Mouse (Mus musculus): ENCODE results near the gene Relb. TPM values are rescaled to one million over a fixed set of nuclear protein-coding genes. Genes with fewer than 3 reads are reported as not detected.

Relb gene
- total RNA-seq, 1 experiment from 2014 or later, result 3.1 TPM

DNA sequence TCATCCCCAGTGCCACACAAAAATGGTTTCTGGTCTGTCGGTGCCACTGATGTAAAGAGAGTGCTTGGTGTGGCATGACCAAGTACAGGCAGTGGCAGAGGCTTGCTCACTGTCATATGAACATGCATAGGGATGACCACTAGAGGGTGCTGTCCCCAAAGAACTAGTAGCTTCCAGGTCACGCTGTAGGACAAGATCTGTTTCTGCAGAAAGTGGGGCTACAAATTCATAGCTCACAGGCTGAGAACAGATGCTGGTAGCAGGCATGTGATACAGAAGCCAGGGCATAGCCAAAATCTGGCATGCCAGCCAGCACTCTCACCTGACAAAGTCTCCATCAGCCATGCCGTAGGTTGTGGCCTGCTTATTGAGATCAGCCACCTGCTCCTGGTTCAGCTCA is 39.3 kb downstream of the Relb start:
- peak; percentile 82 for ATAC-seq (replicated peaks; ENCODE audit: low read depth, poor library complexity, severe bottlenecking)

DNA sequence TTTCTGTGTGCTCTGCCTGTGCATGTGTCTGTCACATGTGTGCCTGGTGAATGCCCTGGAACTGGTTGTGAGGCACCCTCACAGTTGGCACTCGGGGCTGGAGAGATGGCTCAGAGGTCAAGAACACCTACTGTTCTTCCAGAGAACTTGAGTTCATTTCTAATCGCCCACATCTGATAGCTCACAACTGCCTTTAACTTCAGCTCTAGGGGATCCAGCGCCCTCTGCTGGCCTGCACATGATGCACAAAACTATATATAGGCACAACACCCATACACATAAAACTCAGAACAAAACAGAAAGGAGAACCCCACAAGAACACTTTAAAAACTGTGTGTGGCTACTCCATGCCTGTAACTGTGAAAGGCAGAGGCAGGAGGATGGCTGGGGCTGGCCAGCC is 40.0 kb downstream of the Relb start:
- ATAC-seq (replicated peaks; ENCODE audit: low read depth, poor library complexity, severe bottlenecking), result peak; percentile 35; the same call in 1 of the 2 replicates

DNA sequence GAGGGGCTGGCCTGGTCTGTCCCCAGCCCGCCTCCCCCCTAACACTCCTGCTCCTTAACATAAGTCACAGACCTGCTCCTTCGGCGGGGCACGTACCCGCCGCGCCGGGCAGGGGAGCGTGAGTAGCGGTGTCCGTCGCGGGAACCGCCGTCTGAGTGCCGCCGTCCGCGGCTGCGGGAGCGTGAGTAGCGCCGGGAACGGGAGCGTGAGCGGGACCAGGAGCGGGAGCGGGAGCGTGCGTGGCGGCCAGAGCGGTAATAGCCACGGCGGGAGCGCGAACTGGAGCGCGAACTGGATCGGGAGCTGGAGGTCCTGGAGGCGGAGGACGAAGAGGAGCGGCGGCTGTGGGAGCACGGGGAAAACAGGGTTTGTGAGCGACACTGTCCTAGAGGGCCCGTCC is 43.0 kb downstream of the Relb start:
- ATAC-seq (replicated peaks; ENCODE audit: low read depth, poor library complexity, severe bottlenecking), result no peak

DNA sequence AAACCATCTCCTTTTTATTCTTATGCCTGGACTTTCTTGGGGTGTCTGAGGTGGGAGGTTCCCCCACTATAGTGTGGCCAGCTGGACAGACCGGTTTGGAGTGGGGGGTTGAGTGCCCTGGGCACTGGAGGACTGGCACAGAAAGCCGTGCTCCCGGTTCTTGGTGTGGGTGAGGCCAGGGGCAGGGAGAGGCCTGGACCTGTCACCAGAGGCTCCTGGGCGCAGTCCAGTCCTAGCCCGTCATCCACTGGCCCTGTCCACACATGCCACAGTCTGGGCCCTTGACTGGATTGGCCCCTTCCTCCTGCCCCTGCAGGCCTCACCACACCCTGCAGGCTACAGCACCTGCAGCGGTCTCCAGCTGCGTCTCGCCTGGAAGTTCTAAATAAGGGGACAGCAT is 48.6 kb downstream of the Relb start:
- no peak for ATAC-seq (replicated peaks; ENCODE audit: low read depth, poor library complexity, severe bottlenecking)

DNA sequence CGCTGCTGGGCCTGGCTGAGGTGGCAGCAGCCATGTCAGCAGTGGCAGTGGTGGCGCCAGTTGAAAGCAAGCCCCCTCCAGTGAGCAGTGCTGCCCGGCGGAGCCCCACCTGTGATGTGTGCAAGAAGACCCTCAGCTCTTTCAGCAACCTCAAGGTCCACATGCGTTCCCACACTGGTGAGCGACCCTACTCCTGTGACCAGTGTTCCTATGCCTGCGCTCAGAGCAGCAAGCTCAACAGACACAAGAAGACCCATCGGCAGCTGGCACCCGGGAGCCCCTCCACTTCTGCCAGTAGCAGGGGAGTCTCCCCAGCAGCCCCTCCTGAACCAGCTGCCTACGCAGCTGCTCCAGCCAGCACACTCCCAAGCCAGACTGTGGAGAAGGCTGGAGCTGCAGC is 49.5 kb downstream of the Relb start:
- no peak for ATAC-seq (replicated peaks; ENCODE audit: low read depth, poor library complexity, severe bottlenecking)

DNA sequence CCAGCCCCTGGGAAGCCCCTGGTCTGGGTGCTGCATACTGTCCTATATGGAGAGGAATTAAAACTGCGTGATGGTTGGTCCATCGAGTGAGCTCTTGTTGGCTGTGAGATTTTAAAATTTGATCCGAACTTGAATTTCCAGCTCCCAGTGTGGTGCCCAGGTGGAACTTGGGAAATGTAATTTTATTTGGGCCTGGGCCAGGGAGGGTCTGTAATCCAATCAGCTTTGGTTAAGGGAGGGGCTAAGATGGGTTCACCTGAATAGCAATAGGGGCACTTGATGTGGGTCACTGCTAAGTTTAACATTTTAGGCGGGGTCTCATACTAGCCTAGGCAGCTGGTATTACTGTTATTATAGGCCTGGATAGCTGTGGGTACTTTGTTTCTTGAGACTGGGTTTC is 50.8 kb downstream of the Relb start:
- no peak for ATAC-seq (replicated peaks; ENCODE audit: low read depth, poor library complexity, severe bottlenecking)

DNA sequence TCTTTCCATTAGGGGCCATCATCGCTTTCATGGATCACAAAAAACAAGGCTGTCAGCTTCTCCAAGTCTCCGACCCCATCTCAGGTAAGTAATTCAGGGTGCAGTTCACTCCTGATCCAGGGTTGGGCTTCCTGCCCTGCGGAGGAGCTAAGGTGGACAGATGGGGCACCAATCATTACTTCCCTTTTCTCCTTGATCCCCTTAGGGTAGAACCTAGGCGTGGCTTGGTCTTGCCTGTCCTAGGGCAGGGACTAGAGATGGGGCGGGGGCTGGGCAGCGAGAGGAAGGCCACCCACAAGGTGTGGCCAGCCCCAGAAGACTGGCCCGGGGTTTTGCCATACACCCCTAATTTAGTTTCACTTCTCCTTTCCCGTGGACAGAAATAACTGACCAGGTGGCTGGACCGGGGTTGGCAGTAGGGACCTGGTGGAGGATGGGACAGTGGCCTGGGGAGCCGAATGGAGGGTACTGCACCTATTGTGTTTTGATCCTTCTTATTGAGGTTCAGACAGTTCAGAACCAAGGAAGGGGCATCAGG is 51.3 kb downstream of the Relb start:
- peak; percentile 79 for ATAC-seq (replicated peaks; ENCODE audit: low read depth, poor library complexity, severe bottlenecking)

DNA sequence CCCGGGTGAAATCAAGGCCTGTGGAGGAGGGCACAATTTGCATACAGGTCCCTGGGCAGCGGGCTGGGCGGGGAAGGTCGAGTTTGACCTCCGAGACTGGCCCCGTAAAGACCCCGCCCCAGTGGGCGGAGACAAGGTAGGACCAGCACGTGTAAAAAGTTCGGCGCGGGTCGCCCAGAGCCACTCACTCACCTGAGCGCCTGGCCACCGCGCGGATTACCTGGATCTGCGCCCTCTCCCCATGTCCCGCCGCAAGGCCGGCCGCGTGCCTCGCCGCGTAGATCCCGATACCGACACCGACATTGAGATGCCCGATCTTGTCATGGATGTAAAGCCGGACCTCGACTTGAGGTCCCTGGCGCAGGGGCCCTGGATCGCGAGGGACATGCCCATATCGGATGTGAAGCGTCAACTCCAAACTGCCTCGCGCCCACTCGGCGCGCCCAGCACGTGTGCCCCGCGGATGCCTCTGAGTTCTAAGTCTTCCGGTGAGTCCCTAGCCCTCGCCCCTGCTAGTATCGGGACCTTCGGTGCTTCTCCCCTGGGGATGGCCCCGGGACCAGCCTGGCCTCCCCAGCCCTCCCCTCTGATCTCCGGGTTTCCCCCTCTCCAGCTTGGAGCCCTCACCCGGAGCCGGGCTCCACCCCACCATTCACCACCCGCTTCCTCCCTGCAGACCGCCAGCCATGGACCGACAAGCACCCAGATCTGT is 51.9 kb downstream of the Relb start, which contains the start of the genes Zfp296 and Gemin7:
Zfp296 (plus strand) TSS at position 147 of the 712 bp plus-strand sequence.
Gemin7 (minus strand) TSS at position 455 of the 712 bp plus-strand sequence.
- ATAC-seq (replicated peaks; ENCODE audit: low read depth, poor library complexity, severe bottlenecking), result peak; percentile 45

DNA sequence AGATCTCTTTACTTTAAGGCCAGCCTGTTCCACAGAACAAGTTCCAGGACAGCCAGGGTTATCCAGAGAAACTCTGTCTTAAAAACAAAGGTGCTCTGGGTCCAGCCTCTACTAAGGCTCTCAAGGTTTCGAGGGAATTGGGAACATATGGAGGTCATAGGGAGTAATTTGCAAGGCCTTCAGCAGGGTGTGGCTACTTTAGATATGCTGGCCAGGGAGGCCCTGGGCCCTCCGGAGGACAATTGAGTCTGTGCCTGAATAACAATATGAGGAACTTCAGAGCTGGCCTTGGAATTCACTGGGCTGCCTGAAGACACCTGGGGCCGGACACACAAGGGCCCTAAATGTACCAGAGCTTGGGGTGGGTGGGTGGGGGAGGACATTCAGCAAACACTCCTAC is 53.7 kb downstream of the Relb start:
- ATAC-seq (replicated peaks; ENCODE audit: low read depth, poor library complexity, severe bottlenecking), result no peak

DNA sequence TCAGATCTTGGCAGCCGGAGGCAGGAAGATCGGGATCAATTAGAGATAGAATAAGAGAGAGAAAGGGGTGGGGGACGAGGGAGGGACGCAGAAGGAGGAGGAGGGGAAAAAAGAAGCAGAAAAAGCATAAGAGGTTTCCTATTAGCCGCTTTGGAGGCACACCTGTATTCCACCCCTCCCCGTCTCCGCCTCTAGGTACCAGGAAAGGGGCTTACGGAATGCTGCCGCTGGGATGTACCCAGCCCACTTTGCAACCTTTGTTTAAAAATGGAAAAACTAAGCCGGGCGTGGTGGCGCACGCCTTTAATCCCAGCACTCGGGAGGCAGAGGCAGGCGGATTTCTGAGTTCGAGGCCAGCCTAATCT is 55.5 kb downstream of the Relb start:
- ATAC-seq (replicated peaks; ENCODE audit: low read depth, poor library complexity, severe bottlenecking), result no peak

DNA sequence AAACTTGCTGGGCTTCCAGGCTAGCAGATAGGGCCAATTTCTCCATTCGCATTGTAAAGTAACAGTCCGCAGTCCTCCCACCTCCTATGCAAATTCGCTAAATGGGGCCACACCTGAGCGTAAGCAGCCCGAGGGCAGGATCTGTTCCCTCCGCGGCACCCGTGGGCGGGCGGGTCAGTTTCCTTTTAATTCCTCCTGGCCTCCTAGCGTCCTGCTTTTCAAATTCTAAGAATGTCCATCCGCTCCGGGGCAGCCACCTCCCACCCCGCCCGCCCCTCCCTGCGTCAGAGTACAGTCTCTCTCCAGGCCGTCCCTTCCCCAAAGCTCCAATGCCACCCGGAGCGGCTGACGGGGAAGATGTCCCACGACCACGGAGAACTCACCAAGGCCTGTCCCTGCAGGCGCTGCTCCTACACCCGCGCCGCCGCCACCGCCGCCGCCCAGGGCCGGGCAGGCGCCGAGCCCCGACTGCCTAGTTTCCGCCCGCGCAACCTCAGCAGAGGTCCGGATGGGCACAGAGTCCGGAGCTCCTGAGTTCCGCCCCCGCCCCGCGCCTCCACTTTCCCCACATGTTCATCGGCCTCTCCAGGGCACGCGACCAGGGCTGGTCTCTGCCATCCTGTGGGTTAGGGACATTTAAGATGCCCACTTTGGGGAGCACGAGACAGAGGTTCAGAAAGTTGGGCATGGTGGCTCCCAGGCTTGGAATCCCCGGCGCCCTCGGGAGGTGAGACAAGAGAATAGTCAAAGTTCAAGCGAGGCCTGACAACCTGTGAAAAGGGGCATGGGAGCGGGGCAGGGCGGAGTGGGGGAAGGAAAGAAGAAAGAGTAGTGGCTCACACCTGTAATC is 56.1 kb downstream of the Relb start:
- ATAC-seq (replicated peaks; ENCODE audit: low read depth, poor library complexity, severe bottlenecking), result peak; percentile 59

DNA sequence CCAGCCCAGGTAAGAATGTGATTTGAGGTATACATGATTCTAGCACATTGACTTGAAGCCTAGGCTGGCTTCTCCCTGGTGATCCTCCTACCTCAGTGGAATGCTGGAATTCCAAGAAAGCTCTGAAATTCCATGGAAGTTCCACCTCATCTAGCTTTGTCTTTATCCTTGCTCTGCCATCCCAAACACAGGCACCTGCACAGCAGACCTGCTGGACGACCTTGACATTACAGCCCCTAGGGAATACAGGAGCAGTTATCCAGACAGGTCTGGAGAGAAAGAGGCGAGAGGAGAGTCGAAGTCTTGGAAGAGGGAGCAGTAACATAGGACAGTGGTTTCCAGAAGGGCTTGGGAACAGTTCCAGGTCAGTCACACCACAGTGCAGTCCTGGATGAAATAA is 59.6 kb downstream of the Relb start:
- no peak for ATAC-seq (replicated peaks; ENCODE audit: low read depth, poor library complexity, severe bottlenecking)

DNA sequence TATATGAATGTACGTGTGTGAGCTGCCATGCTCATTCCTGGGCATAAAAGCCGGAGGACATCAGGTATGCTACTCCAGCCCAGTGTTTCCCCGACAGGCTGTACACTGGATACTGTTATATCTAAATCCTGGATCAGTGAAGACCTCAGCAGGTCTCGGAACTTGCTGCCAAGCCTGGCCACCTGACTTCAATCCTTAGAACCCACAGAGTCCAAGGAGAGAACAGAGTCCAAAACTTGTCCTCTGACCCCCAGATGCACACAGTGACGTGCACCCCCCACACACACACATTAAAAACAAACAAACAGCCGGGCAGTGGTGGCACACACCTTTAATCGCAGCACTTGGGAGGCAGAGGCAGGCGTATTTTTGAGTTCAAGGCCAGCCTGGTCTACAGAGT is 61.8 kb downstream of the Relb start:
- no peak for ATAC-seq (replicated peaks; ENCODE audit: low read depth, poor library complexity, severe bottlenecking)

DNA sequence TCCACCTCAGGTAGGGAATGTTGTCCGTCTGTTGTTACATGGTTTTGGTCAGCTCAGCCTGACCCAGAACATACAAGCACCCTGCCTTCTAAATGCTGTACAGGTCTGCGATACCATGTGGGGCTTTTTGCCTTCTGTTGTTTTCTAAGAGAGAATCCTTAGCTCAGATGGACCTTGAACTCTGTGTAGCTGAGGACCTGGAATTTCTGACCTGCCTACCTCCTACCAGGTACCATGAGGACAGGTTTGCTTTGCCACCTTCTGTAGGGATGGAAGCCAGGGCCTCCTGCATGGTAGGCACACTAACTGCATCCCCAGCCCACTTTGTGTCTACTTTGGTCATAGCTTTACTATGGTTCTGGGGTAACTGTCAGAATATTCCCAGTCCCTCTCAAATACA is 63.4 kb downstream of the Relb start:
- ATAC-seq (replicated peaks; ENCODE audit: low read depth, poor library complexity, severe bottlenecking), result no peak

DNA sequence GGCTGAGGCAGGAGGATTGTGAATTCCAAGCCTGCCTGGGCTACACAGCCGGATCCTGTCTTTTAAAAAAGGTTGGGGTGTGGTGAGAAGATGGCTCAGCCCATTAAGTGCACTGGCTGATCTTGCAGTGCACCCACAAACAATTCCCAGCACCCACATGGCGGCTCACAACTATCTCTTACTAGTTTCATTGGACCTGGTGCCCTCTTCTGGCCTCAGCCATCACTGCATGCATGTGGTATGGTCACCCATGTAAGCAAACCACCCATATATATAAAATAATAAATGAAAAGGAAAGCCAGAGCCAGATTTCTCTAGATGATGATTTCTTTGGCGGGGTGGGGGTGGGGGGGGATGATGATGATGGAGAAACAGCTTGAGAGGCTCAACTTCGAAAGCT is 64.8 kb downstream of the Relb start:
- no peak for ATAC-seq (replicated peaks; ENCODE audit: low read depth, poor library complexity, severe bottlenecking)

DNA sequence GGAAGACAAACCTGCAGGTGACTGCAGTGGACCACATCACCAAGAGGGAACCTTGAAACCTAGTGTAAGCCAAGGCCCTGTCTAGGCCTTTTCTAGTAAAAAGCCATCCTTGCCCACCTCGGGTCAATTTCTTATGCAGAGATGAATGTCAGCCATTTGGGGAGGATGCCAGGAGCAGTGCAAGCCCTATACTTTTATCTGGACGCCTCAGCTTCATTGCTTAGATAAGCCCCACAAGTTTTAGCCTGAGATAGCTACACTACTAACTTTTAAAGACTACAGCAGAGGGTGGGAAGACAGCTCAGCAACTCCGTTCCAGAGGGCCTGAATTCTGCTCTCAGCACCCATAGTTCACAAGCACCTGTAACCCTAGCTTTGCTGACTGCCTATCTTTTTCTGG is 65.4 kb downstream of the Relb start:
- peak; percentile 22; the same call in 1 of the 2 replicates for ATAC-seq (replicated peaks; ENCODE audit: low read depth, poor library complexity, severe bottlenecking)

DNA sequence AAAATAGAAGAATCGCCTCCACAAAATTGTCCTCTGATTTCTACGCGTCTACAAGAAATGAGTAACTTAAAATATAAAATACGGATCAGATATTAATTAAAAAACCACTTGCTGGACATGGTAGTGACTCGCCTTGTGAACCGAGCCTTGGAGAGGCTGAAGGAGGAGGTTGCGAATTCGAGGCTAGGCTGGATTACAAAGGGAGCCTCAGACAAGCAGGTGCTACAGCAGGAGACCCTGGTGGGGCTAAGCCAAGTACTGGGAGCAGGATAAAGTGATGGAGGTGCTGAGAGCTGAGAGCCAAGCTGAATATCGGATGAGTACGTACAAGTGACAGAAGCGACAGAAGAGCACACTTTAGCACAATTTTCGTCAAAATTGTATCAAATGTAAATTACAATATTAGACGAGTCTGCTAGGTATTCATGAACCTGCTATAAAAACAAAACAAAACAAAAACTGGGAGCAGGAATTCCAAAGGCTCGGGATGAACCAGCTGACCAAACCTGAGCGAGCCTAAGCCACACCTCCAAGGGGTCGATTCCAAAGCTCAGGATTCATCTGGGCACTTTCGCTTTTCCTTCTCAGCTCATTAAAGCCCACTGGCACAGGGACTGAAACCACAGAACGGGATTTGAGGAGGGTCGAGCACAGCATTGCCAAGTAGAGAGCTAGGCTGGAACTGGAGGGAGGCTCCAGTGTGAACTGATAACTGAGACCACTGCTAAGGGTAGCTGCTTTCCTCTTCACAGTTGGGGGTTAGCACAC is 66.4 kb downstream of the Relb start, which contains the start of gene Ppp1r37:
Ppp1r37 (minus strand) TSS at position 434 of the 768 bp plus-strand sequence.
- ATAC-seq (replicated peaks; ENCODE audit: low read depth, poor library complexity, severe bottlenecking), result no peak

DNA sequence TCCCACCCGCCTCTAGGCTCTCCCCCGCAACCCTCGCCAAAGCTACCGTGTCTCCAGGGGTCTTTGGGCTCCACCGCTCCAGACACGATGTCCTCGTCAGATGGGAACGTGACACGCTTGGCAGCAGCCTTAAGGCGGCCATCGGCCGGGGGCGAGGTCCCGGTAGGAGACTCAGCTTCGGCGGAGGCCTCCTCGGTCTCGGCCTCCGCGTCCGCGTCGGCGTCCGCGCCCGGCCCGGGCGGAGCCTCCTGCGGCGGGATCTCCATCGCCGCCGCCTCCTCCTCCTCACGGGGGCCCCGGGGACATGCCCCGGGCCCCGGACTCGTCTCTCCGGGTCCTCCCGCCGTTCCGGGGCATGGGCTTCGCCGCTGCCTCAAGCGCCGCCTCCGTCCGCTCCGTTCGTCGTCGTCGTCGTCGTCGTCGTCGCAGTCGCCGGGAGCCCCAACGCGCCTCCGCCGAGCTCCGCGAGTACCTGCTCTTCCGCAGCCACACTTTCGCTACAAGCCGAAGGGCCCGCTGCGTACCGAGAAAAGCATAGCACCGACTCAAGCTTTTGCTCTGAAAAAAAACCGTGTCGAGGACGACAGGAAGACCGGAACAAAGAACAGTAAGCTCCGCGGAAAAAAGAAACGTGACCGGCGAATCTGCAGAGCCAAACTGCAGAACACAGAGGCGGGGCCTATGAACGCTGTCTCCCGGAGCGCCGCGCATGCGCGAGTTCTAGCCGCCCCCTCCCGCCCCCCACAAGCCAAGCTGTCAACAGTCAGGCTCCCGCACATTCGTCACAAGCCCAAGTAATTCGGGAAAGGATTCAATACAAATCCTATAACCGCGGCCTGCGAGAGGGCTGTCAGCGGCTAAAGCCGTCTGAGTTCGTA is 67.2 kb downstream of the Relb start:
- ATAC-seq (replicated peaks; ENCODE audit: low read depth, poor library complexity, severe bottlenecking), result peak; percentile 76

DNA sequence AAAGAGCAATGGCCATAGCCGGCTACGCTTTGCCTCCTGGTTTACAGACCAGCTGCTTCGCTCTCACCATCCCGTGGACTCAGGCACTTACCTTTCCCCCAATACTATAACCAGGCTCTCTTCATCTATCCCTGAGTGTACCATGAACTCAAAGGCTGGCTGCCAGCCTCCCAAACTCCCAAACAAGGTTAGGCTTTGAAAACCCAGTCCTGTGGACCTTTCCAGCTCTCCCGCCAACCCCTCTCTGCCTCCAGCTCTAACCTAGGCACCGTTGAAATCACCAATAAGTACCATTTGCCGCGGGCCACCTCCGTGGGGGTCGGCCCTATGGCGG is 67.8 kb downstream of the Relb start:
- ATAC-seq (replicated peaks; ENCODE audit: low read depth, poor library complexity, severe bottlenecking), result no peak
